Mouse (Mus musculus): ENCODE results near the gene Nlk. TPM values are rescaled to one million over a fixed set of nuclear protein-coding genes. Genes with fewer than 3 reads are reported as not detected.

The Nlk gene
- polyA plus RNA-seq, 2 experiments, result 3.2 to 4.4 TPM

DNA sequence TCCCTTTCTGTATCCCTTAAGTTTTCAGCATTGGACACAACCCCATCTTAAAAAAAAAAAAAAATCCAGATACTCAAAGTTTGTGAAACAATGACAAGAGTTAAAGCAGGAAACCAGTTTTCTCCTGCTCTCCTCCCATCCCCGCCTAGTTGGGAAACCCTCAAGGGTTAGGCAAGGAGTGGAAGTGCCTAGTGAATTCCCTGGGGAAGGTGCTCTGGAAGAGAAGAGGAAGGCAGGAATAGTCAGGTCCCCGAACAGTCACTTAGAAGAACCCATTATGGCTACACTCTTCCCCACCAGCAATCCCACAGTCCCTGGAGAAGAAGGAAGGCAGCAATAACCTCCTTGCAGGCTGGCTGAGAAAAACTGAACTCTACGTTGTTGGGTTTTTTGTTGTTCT is 2.9 kb downstream of the Nlk start:
- no peaks in the 10 kb centered on the region for H3K36me3 ChIP-seq (replicated peaks; ENCODE audit: control insufficient read depth, insufficient read depth, low read depth)
- ATAC-seq (ENCODE audit: insufficient read depth) (no peak), DNase-seq (ENCODE audit: low read depth in 3 of 3, low spot score in 3 of 3) (no peak)
- H3K9ac ChIP-seq (replicated peaks), result no peak overlapping the region
- H3K27ac ChIP-seq, result no peak overlapping the region
- peaks cover 3 to 18% of the 10 kb centered on the region in 2 experiments; a peak in 3 of 4 replicates for H3K4me1 ChIP-seq (replicated peaks; ENCODE audit: control insufficient read depth in 2 of 2, insufficient read depth in 2 of 2, low read length in 1 of 2)
- no peak overlapping the region for H3K4me3 ChIP-seq (ENCODE audit: insufficient read depth in 1 of 2, low read depth in 2 of 2, low read length in 2 of 2)
- no peak overlapping the region for H3K4me2 ChIP-seq (ENCODE audit: low read depth)
- no peaks in the 10 kb centered on the region for H3K9me3 ChIP-seq (ENCODE audit: control insufficient read depth, low read length)
- H3K27me3 ChIP-seq (ENCODE audit: control insufficient read depth, insufficient read depth, low read length), result no peaks in the 10 kb centered on the region
- 66% methylated on average over 3 of the region's 3 CpGs for WGBS (ENCODE audit: insufficient replicate concordance)
- TF ChIP-seq CTCF (IDR thresholded peaks at IDR 0.05; ENCODE audit: low read depth) (no peak), EP300 (IDR thresholded peaks at IDR 0.05; ENCODE audit: low read depth) (no peak)

DNA sequence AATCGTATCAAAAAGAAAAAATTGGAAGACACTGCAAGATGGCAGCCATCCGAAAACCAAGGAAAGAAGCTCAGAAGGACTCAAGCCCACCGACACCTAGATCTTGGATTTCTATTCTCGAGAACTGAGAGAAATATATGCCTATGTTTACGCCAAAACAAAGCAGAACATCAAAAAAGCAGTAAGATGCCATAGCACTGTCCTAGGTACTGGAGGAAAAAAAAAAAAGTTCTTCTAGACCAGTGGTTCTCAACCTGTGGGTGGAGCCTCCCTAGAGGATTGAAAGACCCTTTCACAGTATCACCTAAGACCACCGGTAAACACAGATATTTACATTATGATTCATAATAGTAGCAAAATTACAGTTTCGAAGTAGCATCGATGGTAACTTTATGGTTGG is 3.9 kb downstream of the Nlk start:
- Histone ChIP-seq H3K9me3 (ENCODE audit: control insufficient read depth, low read length) (no peaks in the 10 kb centered on the region), H3K36me3 (replicated peaks; ENCODE audit: control insufficient read depth, insufficient read depth, low read depth) (no peaks in the 10 kb centered on the region), H3K4me3 (ENCODE audit: insufficient read depth in 1 of 2, low read depth in 2 of 2, low read length in 2 of 2) (no peak overlapping the region), H3K4me1 (replicated peaks; ENCODE audit: control insufficient read depth in 2 of 2, insufficient read depth in 2 of 2, low read length in 1 of 2) (peaks cover 3 to 21% of the 10 kb centered on the region in 2 experiments; a peak in 3 of 4 replicates), H3K9ac (replicated peaks) (no peak overlapping the region), H3K27ac (no peak overlapping the region), H3K27me3 (ENCODE audit: control insufficient read depth, insufficient read depth, low read length) (no peaks in the 10 kb centered on the region), H3K4me2 (ENCODE audit: low read depth) (no peak overlapping the region)
- ATAC-seq (ENCODE audit: insufficient read depth) (no peak), DNase-seq (ENCODE audit: low read depth in 3 of 3, low spot score in 3 of 3) (no peak)
- WGBS (ENCODE audit: insufficient replicate concordance), result 81% methylated on average over 8 of the region's 8 CpGs
- TF ChIP-seq CTCF (IDR thresholded peaks at IDR 0.05; ENCODE audit: low read depth) (no peak), EP300 (IDR thresholded peaks at IDR 0.05; ENCODE audit: low read depth) (no peak)

DNA sequence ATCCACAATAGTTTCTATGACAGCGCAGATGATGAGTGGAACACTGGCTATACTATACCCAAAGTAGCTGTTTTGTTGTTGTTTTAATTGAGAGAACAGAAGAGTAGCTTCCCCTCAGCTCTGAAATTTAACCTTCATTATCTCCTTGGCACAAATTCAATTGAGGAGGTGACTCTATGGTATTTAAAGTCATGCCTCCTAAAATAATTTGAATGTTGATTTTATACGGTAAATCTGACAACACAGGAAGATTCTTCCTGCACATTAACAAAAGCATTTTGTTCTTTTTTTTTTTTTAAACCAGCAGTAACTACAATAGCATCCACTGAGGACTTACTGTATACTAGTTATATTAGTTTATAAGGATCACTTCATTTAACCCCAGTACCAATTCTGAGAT is 6.0 kb downstream of the Nlk start:
- Histone ChIP-seq H3K9me3 (ENCODE audit: control insufficient read depth, low read length) (no peaks in the 10 kb centered on the region), H3K4me3 (ENCODE audit: insufficient read depth in 1 of 2, low read depth in 2 of 2, low read length in 2 of 2) (no peak overlapping the region), H3K9ac (replicated peaks) (no peak overlapping the region), H3K27me3 (ENCODE audit: control insufficient read depth, insufficient read depth, low read length) (no peaks in the 10 kb centered on the region), H3K36me3 (replicated peaks; ENCODE audit: control insufficient read depth, insufficient read depth, low read depth) (no peaks in the 10 kb centered on the region), H3K4me1 (replicated peaks; ENCODE audit: control insufficient read depth in 2 of 2, insufficient read depth in 2 of 2, low read length in 1 of 2) (peaks cover 0 to 21% of the 10 kb centered on the region in 2 experiments; a peak in 3 of 4 replicates), H3K27ac (no peak overlapping the region), H3K4me2 (ENCODE audit: low read depth) (no peak overlapping the region)
- DNase-seq (ENCODE audit: low read depth in 3 of 3, low spot score in 3 of 3) (no peak), ATAC-seq (ENCODE audit: insufficient read depth) (no peak)
- WGBS (ENCODE audit: insufficient replicate concordance), result 71% methylated on average over 2 of the region's 2 CpGs
- TF ChIP-seq CTCF (IDR thresholded peaks at IDR 0.05; ENCODE audit: low read depth), result no peak
- TF ChIP-seq EP300 (IDR thresholded peaks at IDR 0.05; ENCODE audit: low read depth), result no peak

DNA sequence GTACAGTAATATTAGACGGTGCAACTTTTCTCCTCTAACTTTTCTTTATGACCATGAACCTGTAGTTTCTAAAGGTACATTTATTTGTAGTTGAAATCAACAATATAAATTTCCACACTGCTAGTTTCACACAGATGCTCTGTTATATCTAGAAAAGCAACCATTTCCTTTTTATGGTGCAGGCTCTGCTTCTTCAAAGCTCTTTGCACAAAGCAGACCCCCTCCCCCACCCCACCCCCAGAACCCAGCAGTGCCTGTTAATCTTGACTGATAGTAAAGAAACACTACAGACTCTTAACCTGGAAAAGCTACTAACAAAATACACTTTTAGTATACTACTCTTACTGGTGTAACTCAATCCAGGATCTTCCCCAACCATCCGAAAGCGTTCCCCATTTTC is 6.6 kb downstream of the Nlk start:
- H3K27ac ChIP-seq, result no peak overlapping the region
- no peaks in the 10 kb centered on the region for H3K27me3 ChIP-seq (ENCODE audit: control insufficient read depth, insufficient read depth, low read length)
- ATAC-seq (ENCODE audit: insufficient read depth) (no peak), DNase-seq (ENCODE audit: low read depth in 3 of 3, low spot score in 3 of 3) (no peak)
- H3K4me3 ChIP-seq (ENCODE audit: insufficient read depth in 1 of 2, low read depth in 2 of 2, low read length in 2 of 2), result no peak overlapping the region
- no peaks in the 10 kb centered on the region for H3K9me3 ChIP-seq (ENCODE audit: control insufficient read depth, low read length)
- WGBS (ENCODE audit: insufficient replicate concordance), result 70% methylated on average over 3 of the region's 3 CpGs
- TF ChIP-seq EP300 (IDR thresholded peaks at IDR 0.05; ENCODE audit: low read depth) (no peak), CTCF (IDR thresholded peaks at IDR 0.05; ENCODE audit: low read depth) (no peak)
- H3K9ac ChIP-seq (replicated peaks), result no peak overlapping the region
- H3K4me1 ChIP-seq (replicated peaks; ENCODE audit: control insufficient read depth in 2 of 2, insufficient read depth in 2 of 2, low read length in 1 of 2), result peaks cover 0 to 17% of the 10 kb centered on the region in 2 experiments; a peak in 3 of 4 replicates
- H3K4me2 ChIP-seq (ENCODE audit: low read depth), result no peak overlapping the region
- H3K36me3 ChIP-seq (replicated peaks; ENCODE audit: control insufficient read depth, insufficient read depth, low read depth), result no peaks in the 10 kb centered on the region

DNA sequence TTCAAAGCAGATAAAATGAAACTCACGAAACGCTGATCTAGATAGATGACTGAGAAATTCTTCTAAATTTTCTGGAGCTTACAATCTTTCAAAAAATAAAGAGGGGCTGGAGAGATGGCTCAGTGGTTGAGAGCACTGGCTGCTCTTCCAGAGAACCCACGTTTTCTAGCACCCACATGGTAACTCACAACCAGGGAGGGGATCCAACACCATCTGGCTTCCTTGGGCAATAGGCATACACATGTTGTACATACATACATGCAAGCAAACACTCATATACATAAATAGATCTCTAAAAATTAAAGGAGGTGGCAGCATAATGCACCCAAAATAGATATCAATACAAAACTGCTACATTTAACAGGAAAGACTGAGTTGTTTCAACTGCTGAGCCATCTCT is 16.1 kb downstream of the Nlk start:
- H3K27me3 ChIP-seq (ENCODE audit: control insufficient read depth, insufficient read depth, low read length), result no peaks in the 10 kb centered on the region
- no peak overlapping the region for H3K27ac ChIP-seq
- H3K9me3 ChIP-seq (ENCODE audit: control insufficient read depth, low read length), result no peaks in the 10 kb centered on the region
- H3K9ac ChIP-seq (replicated peaks), result no peak overlapping the region
- H3K36me3 ChIP-seq (replicated peaks; ENCODE audit: control insufficient read depth, insufficient read depth, low read depth), result no peaks in the 10 kb centered on the region
- WGBS (ENCODE audit: insufficient replicate concordance), result 54% methylated on average over 3 of the region's 3 CpGs
- TF ChIP-seq EP300 (IDR thresholded peaks at IDR 0.05; ENCODE audit: low read depth) (no peak), CTCF (IDR thresholded peaks at IDR 0.05; ENCODE audit: low read depth) (no peak)
- DNase-seq (ENCODE audit: low read depth in 3 of 3, low spot score in 3 of 3) (no peak), ATAC-seq (ENCODE audit: insufficient read depth) (no peak)
- H3K4me2 ChIP-seq (ENCODE audit: low read depth), result no peak overlapping the region
- no peaks in the 10 kb centered on the region for H3K4me1 ChIP-seq (replicated peaks; ENCODE audit: control insufficient read depth in 2 of 2, insufficient read depth in 2 of 2, low read length in 1 of 2)
- no peak overlapping the region for H3K4me3 ChIP-seq (ENCODE audit: insufficient read depth in 1 of 2, low read depth in 2 of 2, low read length in 2 of 2)

All from liver, embryonic 14.5 days (tissue).